Mouse (Mus musculus) lung, embryonic 15.5 days (tissue): ENCODE results near the gene Ankrd6. TPM values are rescaled to one million over a fixed set of nuclear protein-coding genes. Genes with fewer than 3 reads are reported as not detected.

Experiments used
- ATAC-seq: fragments of 200-750 bp; cut with Nextera tagmentation; 2 replicates; pipeline ENCODE4 v1.8.0; 2017; ENCODE audit warnings: moderate number of reproducible peaks, borderline replicate concordance; ENCODE audit not compliant: low FRiP score, low TSS enrichment; ENCODE audit errors: extremely low read depth
- H3K27ac ChIP-seq: fragments of 300-500 bp; sonication (generic); 2 replicates; pipeline ENCODE4 v1.5.1; 2015; ENCODE audit warnings: moderate library complexity, mild to moderate bottlenecking, inconsistent platforms
- H3K27me3 ChIP-seq: fragments of 300-500 bp; sonication (generic); 2 replicates; pipeline ENCODE4 v1.6.1; 2015; ENCODE audit warnings: inconsistent platforms
- H3K36me3 ChIP-seq: fragments of 300-500 bp; sonication (generic); 2 replicates; pipeline ENCODE4 v1.6.1; 2015; ENCODE audit warnings: inconsistent platforms
- H3K4me1 ChIP-seq: fragments of 300-500 bp; sonication (generic); 2 replicates; pipeline ENCODE4 v1.6.1; 2015; ENCODE audit warnings: inconsistent platforms
- H3K4me2 ChIP-seq: fragments of 300-500 bp; sonication (generic); 2 replicates; pipeline ENCODE4 v1.6.1; 2015; ENCODE audit warnings: inconsistent platforms, mild to moderate bottlenecking, moderate library complexity
- H3K4me3 ChIP-seq: fragments of 300-500 bp; sonication (generic); 2 replicates; pipeline ENCODE4 v1.5.1; 2015; ENCODE audit warnings: mild to moderate bottlenecking, inconsistent platforms
- H3K9ac ChIP-seq: fragments of 300-500 bp; sonication (generic); 2 replicates; pipeline ENCODE4 v1.6.1; 2015; ENCODE audit warnings: inconsistent platforms
- H3K9me3 ChIP-seq: fragments of 300-500 bp; sonication (generic); 2 replicates; pipeline ENCODE4 v1.6.1; 2016; ENCODE audit warnings: inconsistent platforms
- WGBS: fragments of 180-500 bp; shearing (Covaris S2); methylation state at CpG from one replicate; pipeline ENCODE4 v1.1.7; 2015; 5-methylcytosine and 5-hydroxymethylcytosine counted together
- polyA plus RNA-seq: library from polyadenylated mRNA; unstranded; fragments of >200 nt; fragmentation: Nextera tagmentation; extraction: Ambion mirVana; gene quantifications from 2 replicates; pipeline ENCODE4 v1.2.1, GENCODE M21; 2015

Ankrd6 gene
- polyA plus RNA-seq, 1 experiment from 2014 or later: 4.0 TPM

DNA sequence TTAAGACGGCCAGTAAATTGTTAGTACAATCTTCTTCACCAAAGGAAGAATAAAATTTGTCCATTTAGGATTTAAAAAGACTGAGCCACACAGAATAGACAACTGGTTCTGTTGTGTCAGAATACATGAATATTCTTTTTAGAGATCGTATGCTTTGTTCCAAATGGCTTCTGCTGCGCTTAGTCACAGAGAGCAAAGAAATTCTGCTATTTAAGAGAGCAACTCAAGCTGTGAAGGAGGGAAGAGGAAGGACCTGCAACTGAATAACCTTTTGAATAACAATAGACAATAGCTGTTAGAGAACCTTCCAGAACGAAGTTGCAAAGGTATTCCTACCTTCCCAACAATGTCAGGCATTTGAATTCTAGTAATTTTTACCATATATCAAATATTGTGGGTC is 9.7 kb downstream of the Ankrd6 start:
- Histone ChIP-seq H3K4me3 (no peak overlapping the region), H3K27ac (no peak overlapping the region), H3K4me1 (peaks cover 12% of the 10 kb centered on the region; the same call in 1 of the 2 replicates), H3K4me2 (no peak overlapping the region), H3K9me3 (no peaks in the 10 kb centered on the region), H3K27me3 (no peaks in the 10 kb centered on the region), H3K9ac (no peak overlapping the region), H3K36me3 (no peaks in the 10 kb centered on the region)
- ATAC-seq: no peak
- 69% methylated on average over 4 of the region's 4 CpGs for WGBS

DNA sequence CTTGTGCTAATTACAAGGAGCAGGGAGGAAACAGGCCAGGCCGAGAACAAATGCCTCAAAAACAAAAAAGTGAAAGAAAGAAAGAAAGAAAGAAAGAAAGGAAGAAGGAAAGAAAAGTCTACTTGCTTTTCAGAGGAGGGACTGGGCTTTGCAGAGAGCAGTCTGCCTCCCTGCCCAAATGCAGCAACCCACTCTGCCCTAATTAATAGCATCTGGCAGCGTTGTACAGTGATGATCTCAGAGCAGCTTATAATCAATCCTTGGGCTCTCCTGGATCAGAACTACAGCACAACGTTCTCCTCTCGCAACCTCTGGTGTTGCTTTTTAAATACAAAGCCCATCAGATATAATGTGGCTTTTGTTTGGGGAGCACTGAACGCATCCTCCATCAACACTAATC is 10.7 kb downstream of the Ankrd6 start:
- no peak overlapping the region for H3K4me3 ChIP-seq
- no peaks in the 10 kb centered on the region for H3K36me3 ChIP-seq
- H3K9ac ChIP-seq: no peak overlapping the region
- ATAC-seq: no peak
- no peak overlapping the region for H3K27ac ChIP-seq
- no peaks in the 10 kb centered on the region for H3K9me3 ChIP-seq
- no peak overlapping the region for H3K4me2 ChIP-seq
- WGBS: 61% methylated on average over 5 of the region's 5 CpGs
- H3K27me3 ChIP-seq: no peaks in the 10 kb centered on the region
- peaks cover 12% of the 10 kb centered on the region; the same call in 1 of the 2 replicates for H3K4me1 ChIP-seq

DNA sequence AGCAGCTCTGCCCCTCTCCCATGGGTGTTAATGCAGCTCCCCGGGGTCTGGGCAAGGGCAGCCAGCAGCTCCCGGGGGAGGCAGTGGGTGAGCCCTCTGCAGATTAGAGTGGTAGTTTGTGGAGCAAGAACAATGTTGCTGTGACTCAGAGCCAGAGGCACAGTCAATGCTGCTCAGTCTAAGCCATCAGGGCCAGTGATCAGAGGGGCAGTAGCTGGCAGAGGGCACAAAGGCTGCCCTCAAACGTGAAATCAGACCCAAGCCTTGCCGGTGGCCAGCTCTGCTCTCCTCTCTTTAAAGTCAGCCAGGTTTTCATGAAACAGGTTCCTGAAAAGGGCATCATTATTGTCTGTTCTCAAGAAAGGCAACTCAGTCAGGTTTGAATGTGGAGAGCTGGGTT is 11.1 kb downstream of the Ankrd6 start:
- peaks cover 12% of the 10 kb centered on the region; the same call in 1 of the 2 replicates for H3K4me1 ChIP-seq
- no peak overlapping the region for H3K4me2 ChIP-seq
- WGBS: 47% methylated on average over 4 of the region's 4 CpGs
- H3K9me3 ChIP-seq: no peaks in the 10 kb centered on the region
- ATAC-seq: no peak
- H3K36me3 ChIP-seq: no peaks in the 10 kb centered on the region
- H3K4me3 ChIP-seq: no peak overlapping the region
- H3K27me3 ChIP-seq: no peaks in the 10 kb centered on the region
- no peak overlapping the region for H3K9ac ChIP-seq
- H3K27ac ChIP-seq: no peak overlapping the region

GRCm38 (mm10) chr4:32936762-32937341 is 13.8 kb downstream of the Ankrd6 start:
- no peaks in the 10 kb centered on the region for H3K9me3 ChIP-seq
- H3K4me1 ChIP-seq: peaks cover 12% of the 10 kb centered on the region; the same call in 1 of the 2 replicates
- no peaks in the 10 kb centered on the region for H3K36me3 ChIP-seq
- no peaks in the 10 kb centered on the region for H3K27me3 ChIP-seq
- no peak overlapping the region for H3K4me3 ChIP-seq
- 9% methylated on average over 9 of the region's 9 CpGs for WGBS
- no peak overlapping the region for H3K4me2 ChIP-seq
- no peak for ATAC-seq
- no peak overlapping the region for H3K9ac ChIP-seq
- no peak overlapping the region for H3K27ac ChIP-seq

- Histone ChIP-seq H3K4me3 (no peak overlapping the region), H3K4me1 (peaks cover 10% of the 10 kb centered on the region; the same call in 1 of the 2 replicates), H3K4me2 (no peak overlapping the region), H3K36me3 (no peaks in the 10 kb centered on the region), H3K9me3 (no peaks in the 10 kb centered on the region), H3K27me3 (no peaks in the 10 kb centered on the region), H3K27ac (no peak overlapping the region), H3K9ac (no peak overlapping the region)
- ATAC-seq: no peak
- WGBS: 63% methylated on average over 9 of the region's 9 CpGs
Observed at GRCm38 (mm10) chr4:32932056-32932455, 18.6 kb downstream of the Ankrd6 start.

- Histone ChIP-seq H3K9ac (no peak overlapping the region), H3K9me3 (no peaks in the 10 kb centered on the region), H3K4me2 (no peak overlapping the region), H3K27me3 (no peaks in the 10 kb centered on the region), H3K4me3 (no peak overlapping the region), H3K4me1 (no peaks in the 10 kb centered on the region), H3K27ac (no peak overlapping the region), H3K36me3 (no peaks in the 10 kb centered on the region)
- ATAC-seq: no peak
- WGBS: 94% methylated on average over 5 of the region's 5 CpGs
Observed at GRCm38 (mm10) chr4:32929750-32930149, 20.9 kb downstream of the Ankrd6 start.

GRCm38 (mm10) chr4:32928692-32929448 is 21.8 kb downstream of the Ankrd6 start:
- Histone ChIP-seq H3K9me3 (no peaks in the 10 kb centered on the region), H3K4me1 (0 out of 2 replicates have a peak, but pooled peaks cover 3% of the 10 kb centered on the region), H3K9ac (no peak overlapping the region), H3K36me3 (no peaks in the 10 kb centered on the region), H3K27ac (no peak overlapping the region), H3K4me2 (no peak overlapping the region), H3K27me3 (no peaks in the 10 kb centered on the region), H3K4me3 (no peak overlapping the region)
- 90% methylated on average over 13 of the region's 13 CpGs for WGBS
- no peak for ATAC-seq

DNA sequence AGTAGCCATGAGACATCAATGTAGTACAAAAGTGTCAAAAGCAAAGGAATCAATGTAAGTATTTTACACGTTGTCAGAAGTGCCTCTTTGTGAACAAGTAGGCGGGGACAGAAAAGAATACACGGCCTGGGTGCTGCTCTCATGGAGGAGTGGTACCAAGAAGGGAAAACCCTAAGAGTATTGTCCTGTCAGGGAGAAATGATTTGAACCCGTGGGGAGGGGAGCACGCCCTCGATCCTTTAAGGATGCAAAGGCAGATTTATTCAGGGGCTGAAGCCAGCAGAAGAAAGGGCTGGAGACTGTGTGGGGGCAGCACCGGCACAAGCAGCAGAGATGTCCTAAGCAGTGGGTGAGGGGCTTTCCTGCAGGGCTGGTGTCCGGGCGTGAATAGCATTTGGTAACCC is 26.7 kb downstream of the Ankrd6 start:
- H3K36me3 ChIP-seq: no peaks in the 10 kb centered on the region
- H3K27ac ChIP-seq: no peak overlapping the region
- ATAC-seq: no peak

DNA sequence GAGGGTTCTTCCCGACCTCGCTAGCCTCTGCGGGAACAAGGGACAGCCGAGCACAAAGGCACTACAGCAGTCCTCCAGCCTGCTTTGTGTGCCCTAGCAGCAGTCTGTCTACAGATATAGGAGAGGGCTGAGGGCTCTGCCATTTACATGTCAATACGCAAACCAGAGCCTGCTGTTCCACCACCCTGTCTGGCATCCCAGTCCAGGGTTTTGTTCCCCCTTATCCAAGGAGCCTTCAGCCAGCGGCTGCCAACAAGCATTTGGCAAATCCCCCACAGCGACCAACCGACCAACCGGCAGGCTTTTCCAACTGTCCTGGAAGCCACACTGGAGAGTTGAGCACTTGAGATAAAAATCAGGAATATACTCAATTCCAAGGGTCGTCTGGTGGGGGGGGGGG is 27.2 kb downstream of the Ankrd6 start:
- Histone ChIP-seq H3K9ac (no peak overlapping the region), H3K4me2 (peak overlapping the region; percentile 10), H3K36me3 (no peaks in the 10 kb centered on the region), H3K4me3 (no peak overlapping the region), H3K9me3 (no peaks in the 10 kb centered on the region), H3K4me1 (0 out of 2 replicates have a peak, but pooled peaks cover 4% of the 10 kb centered on the region), H3K27ac (no peak overlapping the region), H3K27me3 (no peaks in the 10 kb centered on the region)
- WGBS: 12% methylated on average over 10 of the region's 10 CpGs
- no peak for ATAC-seq

More for the DNA sequence above, 26.7 kb downstream of the Ankrd6 start:
- no peak overlapping the region for H3K9ac ChIP-seq
- H3K4me2 ChIP-seq: peak overlapping the region; percentile 10; the same call in 1 of the 2 replicates
- H3K4me1 ChIP-seq: 0 out of 2 replicates have a peak, but pooled peaks cover 4% of the 10 kb centered on the region
- WGBS: 38% methylated on average over 9 of the region's 9 CpGs
- H3K4me3 ChIP-seq: no peak overlapping the region
- H3K9me3 ChIP-seq: no peaks in the 10 kb centered on the region
- no peaks in the 10 kb centered on the region for H3K27me3 ChIP-seq

DNA sequence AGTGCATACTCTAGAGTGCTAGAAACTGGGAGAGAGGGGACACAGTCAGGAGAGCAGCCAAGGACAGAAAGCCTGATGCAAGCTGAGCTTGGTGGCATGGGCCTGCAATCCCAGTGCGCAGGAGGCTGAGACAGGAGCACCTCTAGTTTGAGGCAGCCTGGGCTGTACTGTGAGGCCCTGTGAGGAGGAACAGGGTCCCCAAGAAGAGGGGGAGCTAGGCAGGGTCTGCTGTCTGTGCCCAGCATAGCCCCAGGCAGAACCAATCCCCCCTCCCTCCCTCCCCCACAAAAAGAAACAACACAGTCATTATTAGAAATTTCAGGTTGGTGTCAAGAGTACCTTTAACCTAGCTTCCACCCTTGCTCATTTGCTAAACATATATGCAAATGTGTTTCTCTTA is 27.8 kb downstream of the Ankrd6 start:
- H3K27me3 ChIP-seq: no peaks in the 10 kb centered on the region
- H3K27ac ChIP-seq: no peak overlapping the region
- no peak overlapping the region for H3K4me3 ChIP-seq
- no peaks in the 10 kb centered on the region for H3K36me3 ChIP-seq
- no peaks in the 10 kb centered on the region for H3K9me3 ChIP-seq
- H3K4me2 ChIP-seq: no peak overlapping the region
- no peak overlapping the region for H3K9ac ChIP-seq
- ATAC-seq: no peak
- WGBS: 95% methylated on average over 1 of the region's 1 CpGs
- 0 out of 2 replicates have a peak, but pooled peaks cover 4% of the 10 kb centered on the region for H3K4me1 ChIP-seq

DNA sequence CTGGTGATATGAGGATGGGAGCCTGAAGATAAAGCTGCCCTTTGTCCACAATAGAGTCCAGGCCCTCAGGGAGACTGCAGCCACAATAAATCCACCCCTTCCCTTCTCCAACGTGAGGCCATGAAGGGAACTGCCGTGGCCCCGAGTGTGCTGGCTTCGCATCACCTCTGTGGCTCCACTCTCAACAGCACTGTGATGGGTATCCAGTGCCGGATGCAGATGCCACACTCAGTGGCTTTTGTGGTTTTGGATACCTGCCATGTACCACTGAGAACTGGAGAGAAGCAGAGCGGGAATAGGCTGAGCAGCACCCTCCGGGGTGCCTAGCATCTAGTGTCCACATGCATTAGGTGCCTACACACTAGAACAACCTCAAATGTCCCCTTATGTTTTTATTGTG is 29.8 kb downstream of the Ankrd6 start:
- no peak overlapping the region for H3K27ac ChIP-seq
- no peaks in the 10 kb centered on the region for H3K9me3 ChIP-seq
- WGBS: 72% methylated on average over 7 of the region's 7 CpGs
- no peaks in the 10 kb centered on the region for H3K27me3 ChIP-seq
- peaks cover 11% of the 10 kb centered on the region; the same call in 1 of the 2 replicates for H3K4me1 ChIP-seq
- H3K9ac ChIP-seq: no peak overlapping the region
- no peak for ATAC-seq
- H3K4me3 ChIP-seq: no peak overlapping the region
- H3K4me2 ChIP-seq: no peak overlapping the region
- no peaks in the 10 kb centered on the region for H3K36me3 ChIP-seq

DNA sequence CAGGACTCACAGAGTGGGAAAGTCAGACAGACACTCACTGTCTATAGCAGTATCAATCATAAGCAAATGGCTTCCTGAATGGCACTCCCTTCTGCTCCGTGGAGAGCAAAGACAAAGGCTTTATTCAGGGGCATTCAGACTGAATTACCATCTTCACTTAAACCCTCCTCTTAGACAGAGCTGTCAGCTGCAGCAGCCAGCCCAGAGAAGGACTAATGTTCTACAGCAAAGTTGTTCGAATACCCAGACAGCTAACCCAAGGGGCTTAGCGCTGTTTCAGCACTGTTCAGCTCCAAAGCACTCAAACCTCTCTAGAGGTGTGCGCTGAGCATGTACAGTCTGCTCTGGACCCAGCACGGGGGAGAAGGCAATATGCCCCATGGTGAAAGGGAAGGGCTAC is 32.1 kb downstream of the Ankrd6 start:
- 61% methylated on average over 5 of the region's 5 CpGs for whole genome bisulfite sequencing
- no peak for ATAC-seq
- no peak overlapping the region for H3K27ac ChIP-seq
- no peaks in the 10 kb centered on the region for H3K36me3 ChIP-seq
- no peaks in the 10 kb centered on the region for H3K27me3 ChIP-seq
- H3K4me3 ChIP-seq: no peak overlapping the region
- no peak overlapping the region for H3K9ac ChIP-seq
- no peak overlapping the region for H3K4me2 ChIP-seq
- no peaks in the 10 kb centered on the region for H3K9me3 ChIP-seq
- peaks cover 8% of the 10 kb centered on the region; the same call in 1 of the 2 replicates for H3K4me1 ChIP-seq
